Mouse (Mus musculus): ENCODE data around the gene Oog4.
"Not testable (repeated sequence)": the region's sequence is repeated elsewhere in the genome, so short reads cannot be mapped to it uniquely, and the experiment has no call there.

Oog4 gene

DNA sequence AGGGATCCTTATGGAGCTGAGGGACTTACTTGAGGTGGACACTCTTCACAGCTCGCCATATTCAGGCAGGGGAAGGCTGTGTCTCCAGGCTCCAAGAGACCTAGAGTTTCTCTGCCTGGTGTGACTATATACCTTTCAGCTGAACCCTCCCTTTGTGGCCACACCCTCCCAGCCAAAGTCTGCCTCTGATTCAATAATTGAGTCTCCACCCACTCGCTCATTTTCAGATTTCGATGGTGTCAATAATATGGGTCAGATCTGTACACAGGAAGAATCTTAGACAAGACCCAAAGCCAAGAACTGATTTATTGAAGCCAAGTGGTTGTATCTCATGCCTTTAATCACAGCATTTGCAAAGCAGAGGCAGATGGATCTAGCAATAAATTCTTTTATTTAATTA is at the start of gene Oog4:
Gene Oog4 (minus strand): TSS at position 101 of the 400 bp plus-strand sequence.
- no peak for DNase-seq

- not testable (repeated sequence) for DNase-seq
Measured at GRCm38 (mm10) chr4:143426770-143427169, 23.4 kb downstream of the Oog4 start.

DNA sequence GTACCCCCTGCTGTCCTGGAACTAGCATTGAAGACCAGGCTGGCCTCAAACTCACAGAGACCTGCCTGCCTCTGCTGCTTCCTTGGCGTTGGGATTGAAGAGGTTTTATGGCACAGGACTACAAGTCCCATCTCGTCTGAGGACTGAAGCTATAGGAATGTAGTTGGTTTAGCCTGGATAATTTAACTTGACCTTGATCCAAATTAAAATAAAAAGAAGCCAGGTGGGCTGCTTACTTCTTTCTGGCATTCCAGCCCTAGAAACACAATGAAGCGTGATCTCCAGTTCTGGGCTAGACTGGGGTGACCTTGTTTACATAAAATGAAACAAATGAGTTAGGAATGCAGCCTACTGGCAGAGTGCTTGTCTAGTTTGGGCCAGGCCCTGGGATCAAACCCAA is 36.0 kb downstream of the Oog4 start:
- no peak for DNase-seq

- DNase-seq: no peak
Measured at GRCm38 (mm10) chr4:143413621-143414020, 36.5 kb downstream of the Oog4 start.

DNA sequence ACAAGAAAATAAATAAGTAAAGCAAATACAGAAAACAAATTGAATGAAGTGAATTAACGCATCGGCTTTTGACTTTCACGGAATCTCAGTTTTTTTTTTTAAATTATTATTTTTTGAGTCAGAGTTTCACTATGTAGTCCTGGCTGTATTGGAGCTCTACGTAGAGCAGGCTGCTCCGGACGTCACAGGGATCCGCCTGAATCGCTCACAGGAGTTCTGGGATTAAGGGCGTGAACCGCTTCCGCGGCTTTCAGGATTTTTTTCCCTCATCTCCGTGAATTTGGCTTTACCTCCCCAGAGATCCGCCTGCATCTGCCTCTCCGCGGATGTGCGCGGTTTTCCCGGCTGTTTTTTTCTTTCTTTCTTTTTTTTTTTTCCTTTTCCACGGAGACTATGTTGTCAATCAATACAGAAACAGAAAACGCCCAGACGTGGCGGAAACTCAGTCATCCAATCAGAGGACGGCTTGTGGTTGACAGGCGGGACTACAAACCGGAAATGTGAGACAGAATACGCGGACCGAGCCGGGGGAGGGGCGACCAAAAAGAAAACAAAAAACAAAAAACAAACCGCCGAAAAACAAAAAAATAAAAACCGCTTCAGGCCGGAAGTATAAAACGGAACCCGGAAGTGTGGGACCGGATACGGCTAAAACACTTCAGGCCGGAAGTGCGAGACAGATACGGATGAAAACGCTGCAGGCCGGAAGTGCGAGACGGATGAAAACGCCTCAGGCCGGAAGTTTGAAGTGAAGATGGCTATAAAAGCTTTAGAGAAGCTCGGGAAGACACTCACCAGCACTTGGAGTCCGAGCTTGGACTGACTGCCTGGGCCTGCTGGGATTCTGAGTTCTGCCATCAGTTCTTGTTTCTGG is 37.7 kb downstream of the Oog4 start, which contains the start of gene Pramef8:
Gene Pramef8 (plus strand): TSS at position 208 of the 874 bp plus-strand sequence.
- peak; percentile 69 to 81 for DNase-seq

DNA sequence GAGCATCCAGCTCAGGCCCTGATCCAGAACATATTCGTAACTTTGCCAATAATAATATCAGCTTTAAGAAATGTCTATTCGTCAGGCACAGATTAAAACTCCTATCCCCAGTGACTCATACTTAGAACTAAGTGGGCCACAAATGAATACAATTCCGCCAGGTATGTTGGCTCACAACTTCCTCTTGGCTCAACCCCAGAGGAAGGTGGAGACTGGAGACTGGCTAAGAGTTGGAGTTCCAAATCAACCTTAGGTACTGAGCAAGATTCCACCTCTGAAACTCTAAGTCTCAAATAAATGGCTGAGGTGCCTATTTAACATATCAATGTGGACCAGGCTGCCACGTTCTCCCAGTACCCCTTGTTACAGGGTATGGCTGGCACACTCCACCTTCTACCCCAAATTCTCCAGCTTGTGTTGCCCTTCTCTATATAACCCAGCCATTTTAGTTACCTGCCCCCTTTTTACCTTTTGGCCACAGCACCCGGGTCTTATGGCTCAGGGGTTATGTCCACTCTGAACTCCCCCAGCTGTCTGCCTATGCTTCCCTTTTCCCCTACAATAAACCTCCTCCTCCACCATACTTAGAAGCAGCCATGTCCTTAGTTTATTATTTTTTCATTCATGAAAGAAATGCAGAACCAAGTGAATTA is 38.4 kb downstream of the Oog4 start:
- no peak for DNase-seq

DNA sequence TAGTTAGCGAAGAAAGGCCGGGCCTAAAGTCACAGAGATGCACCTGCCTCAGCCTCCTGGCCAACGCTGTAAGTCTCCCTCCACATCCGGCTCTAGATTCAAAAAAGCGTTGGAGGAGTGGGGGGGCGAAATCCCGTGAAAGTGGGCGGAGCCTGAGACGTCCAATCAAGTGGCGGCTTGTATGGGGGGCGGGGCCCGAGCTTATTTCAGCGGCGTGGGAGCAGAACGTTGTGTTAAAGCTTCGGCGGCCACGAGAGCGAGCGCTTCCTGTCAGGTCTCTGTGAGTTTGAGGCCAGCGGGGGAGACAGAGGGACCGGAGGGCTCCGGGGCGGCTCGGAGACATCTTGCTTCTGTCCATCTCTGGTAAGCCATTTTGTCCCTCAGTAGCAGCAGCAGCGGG is 55.9 kb downstream of the Oog4 start, which contains the start of gene Pramel1:
Gene Pramel1 (plus strand): TSS at position 248 of the 400 bp plus-strand sequence.
- no peak for DNase-seq

- no peak for DNase-seq
Measured at GRCm38 (mm10) chr4:143388955-143389702, 61.0 kb downstream of the Oog4 start.
